Mouse (Mus musculus) C2C12 (cell line): ENCODE results near the gene Pdxk.

ENCODE experiments used
- CTCF ChIP-seq: IDR thresholded peaks from one replicate; pipeline ENCODE4 v1.5.1; 2011; ENCODE audit not compliant: control insufficient read depth, insufficient read depth, insufficient read length
- MYOG ChIP-seq: IDR thresholded peaks from one replicate; pipeline ENCODE4 v1.6.1; 2011; ENCODE audit not compliant: control insufficient read depth, insufficient read length; ENCODE audit errors: extremely low read depth

GRCm38 (mm10) chr10:78441606-78442005 lies 23.2 kb downstream of the Pdxk start:
- TF ChIP-seq CTCF = no peak
- TF ChIP-seq MYOG = no peak
